Mouse (Mus musculus): ENCODE results near the gene Pgm2l1. TPM values are rescaled to one million over a fixed set of nuclear protein-coding genes. Genes with fewer than 3 reads are reported as not detected.

The Pgm2l1 gene
- total and polyA plus RNA-seq, 2 experiments from 2014 or later: 30.3 to 135 TPM

DNA sequence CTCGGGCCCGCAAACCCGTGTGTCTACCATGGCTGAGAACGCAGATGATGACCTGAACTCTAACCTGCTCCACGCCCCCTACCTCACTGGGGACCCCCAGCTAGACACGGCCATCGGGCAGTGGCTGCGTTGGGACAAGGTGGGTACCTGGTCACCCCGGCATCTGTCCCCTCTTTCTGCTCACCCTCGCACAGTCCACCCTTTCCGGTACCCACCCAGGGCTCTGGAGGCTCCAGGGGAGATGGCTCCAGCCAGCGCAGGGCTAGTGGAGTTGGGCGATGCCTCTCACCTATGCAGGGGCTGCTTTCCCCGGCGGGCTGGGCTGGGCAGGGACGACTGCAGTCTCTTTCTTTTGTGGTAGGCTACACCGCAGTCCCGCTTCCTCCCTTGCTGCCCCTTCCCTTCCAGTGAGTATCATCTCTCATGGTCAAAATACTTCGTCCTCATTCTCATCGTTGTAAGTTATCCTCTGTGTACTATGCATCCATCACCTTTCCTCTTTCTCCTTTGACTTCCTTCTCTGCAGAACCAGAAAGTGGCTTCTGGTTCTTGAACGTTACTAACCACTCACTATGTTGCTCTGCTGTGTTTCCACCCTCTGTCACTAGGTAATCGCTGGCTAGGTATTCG is 817 bp downstream of the Pgm2l1 start:
- Histone ChIP-seq H3K4me2 (ENCODE audit: low read depth) (peak overlapping the region; percentile 82), H3K36me3 (ENCODE audit: insufficient read depth) (no peaks in the 10 kb centered on the region), H3K9me3 (ENCODE audit: low read length) (no peaks in the 10 kb centered on the region), H3K4me3 (ENCODE audit: low read depth, low read length) (peak overlapping the region; percentile 85), H3K4me1 (ENCODE audit: insufficient read depth) (peaks cover 3% of the 10 kb centered on the region; the same call in 1 of the 2 replicates), H3K27ac (ENCODE audit: low read depth, low read length) (peak overlapping the region; percentile 91), H3K9ac (peak overlapping the region; percentile 89), H3K27me3 (ENCODE audit: insufficient read depth, low read length) (no peaks in the 10 kb centered on the region)
- WGBS: under 1% methylated on average over 23 of the region's 23 CpGs
- DNase-seq (peak; percentile 48), ATAC-seq (peak; percentile 30)
- TF ChIP-seq CTCF (IDR thresholded peaks at IDR 0.05; ENCODE audit: low read depth): no peak

GRCm38 (mm10) chr7:100228957-100229356 is 1.8 kb downstream of the Pgm2l1 start:
- Histone ChIP-seq H3K4me1 (ENCODE audit: insufficient read depth) (peaks cover 3% of the 10 kb centered on the region; the same call in 1 of the 2 replicates), H3K27ac (ENCODE audit: low read depth, low read length) (no peak overlapping the region), H3K27me3 (ENCODE audit: insufficient read depth, low read length) (no peaks in the 10 kb centered on the region), H3K4me2 (ENCODE audit: low read depth) (peak overlapping the region; percentile 82), H3K4me3 (ENCODE audit: low read depth, low read length) (peak overlapping the region; percentile 85), H3K9ac (no peak overlapping the region), H3K9me3 (ENCODE audit: low read length) (no peaks in the 10 kb centered on the region), H3K36me3 (ENCODE audit: insufficient read depth) (no peaks in the 10 kb centered on the region)
- ATAC-seq (no peak), DNase-seq (no peak)
- TF ChIP-seq CTCF (IDR thresholded peaks at IDR 0.05; ENCODE audit: low read depth): no peak
- WGBS: 76% methylated on average over 3 of the region's 3 CpGs

DNA sequence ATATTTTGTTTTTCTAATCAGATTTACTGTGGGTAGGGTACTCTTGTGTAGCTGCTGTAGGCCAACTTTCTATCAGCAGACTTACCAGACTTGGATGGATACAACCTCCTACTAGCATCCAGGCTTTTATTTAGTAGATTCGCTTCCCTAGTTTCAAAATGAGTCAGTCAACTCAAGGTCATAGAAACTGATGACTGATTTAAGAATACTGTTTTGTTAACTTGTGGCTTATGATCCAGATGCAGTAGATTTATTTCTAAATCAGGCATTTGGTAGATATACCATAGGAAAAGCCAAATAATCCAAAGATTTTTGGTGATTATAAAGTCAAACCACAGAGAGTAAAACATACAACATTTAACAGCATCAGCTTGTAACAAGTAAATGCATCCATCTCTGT is 3.5 kb downstream of the Pgm2l1 start:
- WGBS: 94% methylated on average over 1 of the region's 1 CpGs
- DNase-seq: no peak
- H3K4me1 ChIP-seq (ENCODE audit: insufficient read depth): peaks cover 3% of the 10 kb centered on the region; the same call in 1 of the 2 replicates
- H3K9ac ChIP-seq: no peak overlapping the region
- H3K4me2 ChIP-seq (ENCODE audit: low read depth): no peak overlapping the region
- TF ChIP-seq CTCF (IDR thresholded peaks at IDR 0.05; ENCODE audit: low read depth): no peak
- H3K27ac ChIP-seq (ENCODE audit: low read depth, low read length): no peak overlapping the region
- H3K4me3 ChIP-seq (ENCODE audit: low read depth, low read length): no peak overlapping the region
- no peaks in the 10 kb centered on the region for H3K36me3 ChIP-seq (ENCODE audit: insufficient read depth)
- no peaks in the 10 kb centered on the region for H3K27me3 ChIP-seq (ENCODE audit: insufficient read depth, low read length)
- no peak for ATAC-seq
- no peaks in the 10 kb centered on the region for H3K9me3 ChIP-seq (ENCODE audit: low read length)

DNA sequence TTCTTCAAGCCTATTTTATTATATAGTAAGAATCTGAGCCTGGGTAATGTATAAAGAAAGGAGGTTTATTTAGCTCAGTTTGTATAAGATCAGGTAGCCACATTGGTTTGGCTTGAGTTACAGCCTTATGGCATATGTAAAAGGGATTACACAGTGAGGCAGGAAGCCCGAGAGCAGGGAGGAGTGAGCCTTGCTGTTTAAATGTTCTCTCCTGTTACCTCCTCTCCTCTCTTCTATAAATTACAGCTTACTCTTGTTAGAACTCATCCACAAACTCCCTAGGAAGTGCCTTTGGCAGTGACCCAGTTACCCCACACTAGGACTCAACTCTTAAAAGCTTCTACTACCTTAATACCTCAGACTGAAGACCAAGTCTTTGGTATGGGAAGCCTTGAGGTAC is 4.5 kb downstream of the Pgm2l1 start:
- no peak overlapping the region for H3K9ac ChIP-seq
- ATAC-seq: no peak
- no peak for TF ChIP-seq CTCF (IDR thresholded peaks at IDR 0.05; ENCODE audit: low read depth)
- no peak overlapping the region for H3K4me2 ChIP-seq (ENCODE audit: low read depth)
- H3K27me3 ChIP-seq (ENCODE audit: insufficient read depth, low read length): no peaks in the 10 kb centered on the region
- 43% methylated on average over 1 of the region's 1 CpGs for WGBS
- no peak overlapping the region for H3K27ac ChIP-seq (ENCODE audit: low read depth, low read length)
- H3K4me3 ChIP-seq (ENCODE audit: low read depth, low read length): no peak overlapping the region
- H3K4me1 ChIP-seq (ENCODE audit: insufficient read depth): peaks cover 3% of the 10 kb centered on the region; the same call in 1 of the 2 replicates
- DNase-seq: no peak
- no peaks in the 10 kb centered on the region for H3K9me3 ChIP-seq (ENCODE audit: low read length)
- H3K36me3 ChIP-seq (ENCODE audit: insufficient read depth): no peaks in the 10 kb centered on the region

DNA sequence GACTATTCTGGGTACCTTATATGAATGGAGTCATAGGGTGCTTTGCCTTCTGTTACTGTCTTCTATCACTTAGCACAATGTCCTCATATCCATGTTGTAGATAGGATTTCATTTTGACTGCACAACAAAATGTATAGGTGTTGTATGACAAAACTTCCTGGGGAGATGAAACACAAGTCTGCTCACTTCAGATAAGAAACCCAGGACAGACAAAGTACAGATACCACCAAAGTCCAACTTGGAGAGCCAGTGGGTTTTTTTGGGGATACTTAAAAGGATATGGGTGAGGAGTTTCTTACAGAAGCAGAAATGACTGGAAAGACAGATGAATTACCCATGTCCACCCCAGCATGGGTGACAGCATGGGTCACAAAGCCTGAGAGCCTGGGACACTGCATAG is 6.5 kb downstream of the Pgm2l1 start:
- H3K9ac ChIP-seq: no peak overlapping the region
- no peaks in the 10 kb centered on the region for H3K9me3 ChIP-seq (ENCODE audit: low read length)
- TF ChIP-seq CTCF (IDR thresholded peaks at IDR 0.05; ENCODE audit: low read depth): no peak
- no peaks in the 10 kb centered on the region for H3K4me1 ChIP-seq (ENCODE audit: insufficient read depth)
- H3K27me3 ChIP-seq (ENCODE audit: insufficient read depth, low read length): no peaks in the 10 kb centered on the region
- H3K36me3 ChIP-seq (ENCODE audit: insufficient read depth): no peaks in the 10 kb centered on the region
- DNase-seq (no peak), ATAC-seq (no peak)
- no peak overlapping the region for H3K27ac ChIP-seq (ENCODE audit: low read depth, low read length)
- H3K4me2 ChIP-seq (ENCODE audit: low read depth): no peak overlapping the region
- no peak overlapping the region for H3K4me3 ChIP-seq (ENCODE audit: low read depth, low read length)

- Histone ChIP-seq H3K4me3 (ENCODE audit: low read depth, low read length) (no peak overlapping the region), H3K9me3 (ENCODE audit: low read length) (no peaks in the 10 kb centered on the region), H3K36me3 (ENCODE audit: insufficient read depth) (no peaks in the 10 kb centered on the region), H3K27me3 (ENCODE audit: insufficient read depth, low read length) (no peaks in the 10 kb centered on the region), H3K4me1 (ENCODE audit: insufficient read depth) (no peaks in the 10 kb centered on the region), H3K4me2 (ENCODE audit: low read depth) (no peak overlapping the region), H3K9ac (no peak overlapping the region), H3K27ac (ENCODE audit: low read depth, low read length) (no peak overlapping the region)
- 52% methylated on average over 7 of the region's 7 CpGs for WGBS
- ATAC-seq: no peak
- TF ChIP-seq CTCF (IDR thresholded peaks at IDR 0.05; ENCODE audit: low read depth): peak; percentile 73
- DNase-seq: peak; percentile 29
Measured at GRCm38 (mm10) chr7:100234264-100234885, 7.2 kb downstream of the Pgm2l1 start.

DNA sequence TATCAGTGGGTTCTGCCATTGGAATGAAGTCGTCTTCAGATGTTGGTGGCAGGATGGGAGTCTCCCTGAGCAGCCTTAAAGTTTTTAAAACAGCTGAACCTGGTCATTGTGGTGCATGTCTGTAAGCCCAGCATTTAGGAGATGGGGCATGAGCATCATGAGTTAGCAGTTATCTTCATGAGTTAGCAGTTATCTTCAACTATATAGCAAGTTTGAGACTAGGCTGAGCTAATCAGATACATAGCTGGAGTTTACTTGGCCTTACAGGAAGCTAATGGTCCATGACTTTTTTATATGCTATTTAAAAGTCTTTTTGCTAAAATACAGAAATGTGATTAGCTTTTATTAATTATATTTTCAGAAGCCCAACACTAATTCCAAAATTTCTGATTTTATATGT is 11.1 kb downstream of the Pgm2l1 start:
- Histone ChIP-seq H3K4me3 (ENCODE audit: low read depth, low read length) (no peak overlapping the region), H3K9me3 (ENCODE audit: low read length) (no peaks in the 10 kb centered on the region), H3K9ac (no peak overlapping the region), H3K27me3 (ENCODE audit: insufficient read depth, low read length) (no peaks in the 10 kb centered on the region), H3K4me2 (ENCODE audit: low read depth) (no peak overlapping the region), H3K27ac (ENCODE audit: low read depth, low read length) (no peak overlapping the region), H3K4me1 (ENCODE audit: insufficient read depth) (no peaks in the 10 kb centered on the region), H3K36me3 (ENCODE audit: insufficient read depth) (no peaks in the 10 kb centered on the region)
- DNase-seq (no peak), ATAC-seq (no peak)
- no peak for TF ChIP-seq CTCF (IDR thresholded peaks at IDR 0.05; ENCODE audit: low read depth)
- WGBS: 87% methylated on average over 1 of the region's 1 CpGs

Data from forebrain, postnatal 0 days (tissue).